Mouse (Mus musculus) liver, adult 2 months (tissue): Measurements from ENCODE around the gene Zfp787. TPM values are rescaled to one million over a fixed set of nuclear protein-coding genes. Genes with fewer than 3 reads are reported as not detected.
"Not testable (repeated sequence)": the region's sequence is repeated elsewhere in the genome, so short reads cannot be mapped to it uniquely, and the experiment has no call there.

ENCODE experiments used
- DNase-seq: peaks from one replicate; pipeline ENCODE4 v3.0.0-alpha.2; 2011; ENCODE audit warnings: low read depth, low spot score; ENCODE audit errors: extremely low read depth
- H3K27ac ChIP-seq: fragments of 200-500 bp; replicated peaks from 2 replicates; pipeline ENCODE4 v1.5.1; 2012; ENCODE audit warnings: low read depth, mild to moderate bottlenecking, control low read depth, inconsistent platforms, low read length; ENCODE audit not compliant: insufficient read depth
- H3K27me3 ChIP-seq: fragments of 200-500 bp; 2 replicates; pipeline ENCODE4 v1.6.1; 2012; ENCODE audit warnings: mild to moderate bottlenecking, moderate library complexity, low read length, inconsistent platforms; ENCODE audit not compliant: control insufficient read depth, insufficient read depth
- H3K36me3 ChIP-seq: fragments of 200-500 bp; 2 replicates; pipeline ENCODE4 v1.6.1; 2012; ENCODE audit warnings: low read length, inconsistent platforms; ENCODE audit not compliant: control insufficient read depth, insufficient read depth
- H3K4me1 ChIP-seq: fragments of 200-500 bp; 2 replicates; pipeline ENCODE4 v1.6.1; 2011; ENCODE audit warnings: low read length; ENCODE audit not compliant: control insufficient read depth, insufficient read depth
- H3K4me3 ChIP-seq: fragments of 200-500 bp; 2 replicates; pipeline ENCODE4 v1.5.1; 2011; ENCODE audit warnings: low read depth, mild to moderate bottlenecking, control low read depth, low read length, moderate library complexity; ENCODE audit not compliant: insufficient read depth
- H3K79me2 ChIP-seq: fragments of 200-500 bp; 2 replicates; pipeline ENCODE4 v1.6.1; 2012; ENCODE audit warnings: inconsistent platforms, mild to moderate bottlenecking, low read length, moderate library complexity; ENCODE audit not compliant: control insufficient read depth, insufficient read depth
- H3K9ac ChIP-seq: fragments of 200-500 bp; 2 replicates; pipeline ENCODE4 v1.6.1; 2012; ENCODE audit warnings: low read depth, mild to moderate bottlenecking, control low read depth, inconsistent platforms, low read length
- CTCF ChIP-seq: fragments of 200-500 bp; IDR thresholded peaks from 2 replicates; pipeline ENCODE4 v1.5.1; 2011; ENCODE audit warnings: low read depth, low read length, control low read depth
- POLR2A ChIP-seq: fragments of 200-500 bp; IDR thresholded peaks from 2 replicates; pipeline ENCODE4 v1.6.1; 2011; ENCODE audit warnings: low read length, control low read depth; ENCODE audit not compliant: insufficient read depth; ENCODE audit errors: extremely low read depth
- WGBS: fragments of 180-500 bp; shearing (Covaris S2); methylation state at CpG from one replicate; pipeline ENCODE4 v1.1.7; 2018; 5-methylcytosine and 5-hydroxymethylcytosine counted together
- polyA plus RNA-seq: library from polyadenylated mRNA; depleted of rRNA; stranded (reverse); fragments of >200 nt; gene quantifications from 2 replicates; pipeline ENCODE4 v1.2.3, GENCODE M21; 2012; rRNA removed
- total RNA-seq: library from RNA; depleted of rRNA; stranded (reverse); fragments of >200 nt; gene quantifications from 2 replicates; pipeline ENCODE4 v1.2.3, GENCODE M21; 2014; rRNA removed

The Zfp787 gene
- total and polyA plus RNA-seq, 2 experiments, result 36.8 to 51.7 TPM

- no peaks in the 10 kb centered on the region for H3K36me3 ChIP-seq
- no peaks in the 10 kb centered on the region for H3K79me2 ChIP-seq
- H3K4me3 ChIP-seq, result no peak overlapping the region
- peak; percentile 75 for DNase-seq
- H3K9ac ChIP-seq, result no peak overlapping the region
- no peak overlapping the region for H3K27ac ChIP-seq
- H3K4me1 ChIP-seq, result no peaks in the 10 kb centered on the region
- no peaks in the 10 kb centered on the region for H3K27me3 ChIP-seq
- WGBS, result 21% methylated on average over 7 of the region's 7 CpGs
- peak; percentile 69 for TF ChIP-seq CTCF
- no peak for TF ChIP-seq POLR2A
These were observed 28.9 kb downstream of the Zfp787 start for GRCm38 (mm10) chr7:6126690-6127448.

- H3K4me1 ChIP-seq, H3K36me3 ChIP-seq, DNase-seq, H3K4me3 ChIP-seq, H3K27me3 ChIP-seq, H3K27ac ChIP-seq, H3K79me2 ChIP-seq, H3K9ac ChIP-seq: not testable (repeated sequence)
- 76% methylated on average over 1 of the region's 1 CpGs for WGBS
These were observed 34.7 kb downstream of the Zfp787 start for GRCm38 (mm10) chr7:6121128-6121527.

GRCm38 (mm10) chr7:6120104-6120503, 35.7 kb downstream of the Zfp787 start:
- H3K27ac ChIP-seq, H3K4me3 ChIP-seq, H3K27me3 ChIP-seq, H3K36me3 ChIP-seq, H3K9ac ChIP-seq, H3K79me2 ChIP-seq, H3K4me1 ChIP-seq, DNase-seq: not testable (repeated sequence)
- peak; percentile 19; the same call in 1 of the 2 replicates for TF ChIP-seq CTCF
- WGBS, result 86% methylated on average over 2 of the region's 2 CpGs

- Histone ChIP-seq H3K9ac (no peak overlapping the region), H3K27me3 (no peaks in the 10 kb centered on the region), H3K36me3 (no peaks in the 10 kb centered on the region), H3K79me2 (no peaks in the 10 kb centered on the region), H3K27ac (no peak overlapping the region), H3K4me1 (no peaks in the 10 kb centered on the region), H3K4me3 (no peak overlapping the region)
- no peak for DNase-seq
- 84% methylated on average over 3 of the region's 3 CpGs for WGBS
- peak; percentile 26 for TF ChIP-seq CTCF
- no peak for TF ChIP-seq POLR2A
These were observed 36.3 kb downstream of the Zfp787 start for GRCm38 (mm10) chr7:6119501-6119900.

Other genes with a start within 250 kb of the Zfp787 start
- gene Vmn1r65, start 145.0 kb downstream of the Zfp787 start, total RNA-seq, result not detected in 2 replicates
- not detected in 2 replicates for gene Vmn1r65, start 145.0 kb downstream of the Zfp787 start, polyA plus RNA-seq
- not detected in 2 replicates for gene Nlrp4c, start 110.8 kb downstream of the Zfp787 start, total RNA-seq
- not detected in 2 replicates for gene Nlrp4c, start 110.8 kb downstream of the Zfp787 start, polyA plus RNA-seq
- 11.0 and 17.5 TPM in 2 replicates for gene Zfp444, start 16.2 kb upstream of the Zfp787 start, total RNA-seq
- gene Zfp444, start 16.2 kb upstream of the Zfp787 start, polyA plus RNA-seq, result 23.9 and 29.7 TPM in 2 replicates
- not detected in 2 replicates for gene Galp, start 41.1 kb upstream of the Zfp787 start, total RNA-seq
- not detected in 2 replicates for gene Galp, start 41.1 kb upstream of the Zfp787 start, polyA plus RNA-seq
- not detected in 2 replicates for gene Zscan5b, start 66.3 kb upstream of the Zfp787 start, total RNA-seq
- not detected in 2 replicates for gene Zscan5b, start 66.3 kb upstream of the Zfp787 start, polyA plus RNA-seq
- not detected in 2 replicates for gene Epp13, start 96.7 kb upstream of the Zfp787 start, total RNA-seq
- gene Epp13, start 96.7 kb upstream of the Zfp787 start, polyA plus RNA-seq, result not detected in 2 replicates
- 1.5 and 1.6 TPM in 2 replicates for gene Zfp667, start 130.6 kb upstream of the Zfp787 start, total RNA-seq
- 0.21 and 0.43 TPM in 2 replicates for gene Zfp667, start 130.6 kb upstream of the Zfp787 start, polyA plus RNA-seq
- gene Zfp583, start 175.3 kb upstream of the Zfp787 start, total RNA-seq, result 0.27 and 0.28 TPM in 2 replicates
- gene Zfp583, start 175.3 kb upstream of the Zfp787 start, polyA plus RNA-seq, result 0.05 TPM in 1 of 2 replicates, not detected in the other
- gene Gm3854, start 187.8 kb upstream of the Zfp787 start, total RNA-seq, result under 0.01 and 0.07 TPM in 2 replicates
- not detected in 2 replicates for gene Gm3854, start 187.8 kb upstream of the Zfp787 start, polyA plus RNA-seq
- 0.74 and 1.3 TPM in 2 replicates for gene Zfp78, start 207.3 kb upstream of the Zfp787 start, total RNA-seq
- 0.21 and 0.68 TPM in 2 replicates for gene Zfp78, start 207.3 kb upstream of the Zfp787 start, polyA plus RNA-seq
- gene Zfp28, start 227.3 kb upstream of the Zfp787 start, total RNA-seq, result 1.2 and 1.9 TPM in 2 replicates
- gene Zfp28, start 227.3 kb upstream of the Zfp787 start, polyA plus RNA-seq, result 0.21 and 0.51 TPM in 2 replicates
- not detected in 2 replicates for gene Smim17, start 242.7 kb upstream of the Zfp787 start, total RNA-seq
- gene Smim17, start 242.7 kb upstream of the Zfp787 start, polyA plus RNA-seq, result not detected in 2 replicates